Mouse (Mus musculus): ENCODE data around the gene Ube2o. TPM values are rescaled to one million over a fixed set of nuclear protein-coding genes. Genes with fewer than 3 reads are reported as not detected.
A peak's percentile ranks its signal among the peaks of the same experiment; 100 is the strongest.

Ube2o gene
- polyA plus RNA-seq, 1 experiment from 2014 or later: 17.2 TPM

DNA sequence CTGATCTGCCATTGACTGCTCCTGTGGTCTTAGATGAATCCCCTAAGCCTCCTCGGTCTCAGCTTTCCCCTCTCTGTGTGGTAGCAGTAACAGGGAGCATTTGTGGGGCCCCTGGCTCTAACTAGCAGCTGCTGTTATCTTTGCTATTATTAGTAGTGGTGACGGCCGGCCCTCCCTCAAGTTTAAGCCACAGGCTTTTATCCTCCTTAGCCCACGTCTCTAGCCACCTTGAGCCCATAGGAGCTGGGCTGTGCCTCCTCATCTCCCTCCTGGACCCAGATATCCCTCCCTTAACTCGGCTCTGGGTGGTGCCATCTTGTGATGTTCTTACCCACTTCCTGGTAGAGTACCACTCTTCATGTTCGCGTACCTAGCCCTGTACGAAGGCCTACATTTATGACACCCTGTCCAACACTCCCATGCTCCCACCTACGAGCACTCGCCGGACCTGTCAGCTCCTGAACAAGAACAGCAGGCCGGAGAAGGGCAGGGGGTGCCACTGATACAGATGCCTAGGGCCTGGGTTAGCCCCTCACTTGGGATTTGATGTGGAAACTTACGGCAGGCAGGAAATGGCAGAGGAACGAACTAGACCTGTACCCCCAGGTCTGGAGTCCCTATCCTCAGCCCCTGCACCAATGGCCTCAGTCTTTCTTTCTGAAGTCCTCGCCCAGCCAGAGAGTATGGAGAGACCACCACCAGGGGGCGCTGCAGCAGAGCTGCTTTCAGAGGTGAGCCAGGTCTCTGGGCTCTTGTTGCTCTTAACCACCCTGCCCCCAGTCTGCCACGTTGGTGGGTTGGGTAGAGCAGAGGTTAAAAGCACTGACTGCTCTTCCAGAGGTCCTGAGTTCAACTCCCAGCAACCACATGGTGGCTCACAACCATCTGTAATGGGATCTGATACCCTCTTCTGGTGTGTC lies 44.1 kb upstream of the Ube2o start:
- H3K27me3 ChIP-seq (ENCODE audit: control insufficient read depth, insufficient read depth, low read length): peaks cover 8% of the 10 kb centered on the region; the same call in 1 of the 2 replicates
- DNase-seq (ENCODE audit: low spot score): peak; percentile 62
- WGBS: 71% methylated on average over 17 of the region's 17 CpGs

DNA sequence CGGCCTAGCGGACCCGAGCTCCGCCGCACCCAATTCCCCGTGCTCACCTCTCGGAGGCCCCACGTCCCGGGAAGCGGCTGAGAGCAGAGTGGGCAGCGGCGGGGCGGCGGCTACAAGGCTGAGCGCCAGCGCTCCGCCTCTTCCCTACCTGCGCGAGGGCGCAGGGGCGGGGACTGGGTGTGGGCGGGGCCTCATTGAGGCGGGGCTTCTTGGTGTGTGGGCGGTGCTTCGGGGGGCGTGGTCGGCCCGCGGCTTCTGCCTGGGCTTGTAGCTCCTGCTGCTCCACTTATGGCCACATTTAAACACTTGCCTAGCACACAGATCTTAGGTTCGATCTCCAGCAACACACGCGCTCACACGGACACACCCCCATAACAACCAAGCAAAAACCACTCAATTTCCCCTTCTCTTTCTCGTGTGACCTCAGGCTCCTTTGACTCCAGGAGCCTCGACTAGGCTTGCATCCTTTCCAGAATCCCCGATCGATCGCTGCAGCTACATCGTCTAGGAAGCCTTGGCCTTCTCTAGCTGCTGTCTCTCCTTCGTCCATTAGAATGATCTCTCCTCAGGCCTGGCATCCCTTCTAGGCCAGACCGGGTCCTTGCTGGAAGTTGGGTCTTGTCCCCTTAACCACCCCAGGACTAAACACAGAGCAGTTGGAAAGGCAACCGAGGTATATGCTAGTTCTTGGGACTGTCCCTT lies 43.0 kb upstream of the Ube2o start:
- ATAC-seq (replicated peaks; ENCODE audit: insufficient number of reproducible peaks, low FRiP score, low TSS enrichment, low read depth): no peak
- no peak overlapping the region for H3K27ac ChIP-seq (replicated peaks; ENCODE audit: low read depth, low read length)
- peak overlapping the region; percentile 93 for H3K4me2 ChIP-seq (ENCODE audit: low read depth, low read length)
- H3K36me3 ChIP-seq (replicated peaks; ENCODE audit: control insufficient read depth, insufficient read depth, low read depth, low read length): no peaks in the 10 kb centered on the region
- no peaks in the 10 kb centered on the region for H3K9me3 ChIP-seq (replicated peaks; ENCODE audit: control insufficient read depth, low read length)
- peaks cover 8% of the 10 kb centered on the region; the same call in 1 of the 2 replicates for H3K27me3 ChIP-seq (ENCODE audit: control insufficient read depth, insufficient read depth, low read length)
- WGBS: 13% methylated on average over 42 of the region's 42 CpGs
- peak overlapping the region; percentile 64 for H3K4me3 ChIP-seq (ENCODE audit: low read depth, low read length)
- peak overlapping the region; percentile 64 for H3K9ac ChIP-seq (replicated peaks; ENCODE audit: low read length)
- peak; percentile 82 for DNase-seq (ENCODE audit: low spot score)
- peaks cover 3% of the 10 kb centered on the region; the same call in 1 of the 2 replicates for H3K4me1 ChIP-seq (ENCODE audit: control insufficient read depth, insufficient read depth, low read length)

More for the DNA sequence above, 44.1 kb upstream of the Ube2o start:
- H3K4me2 ChIP-seq (ENCODE audit: low read depth, low read length): no peak overlapping the region
- ATAC-seq (replicated peaks; ENCODE audit: insufficient number of reproducible peaks, low FRiP score, low TSS enrichment, low read depth): no peak
- H3K36me3 ChIP-seq (replicated peaks; ENCODE audit: control insufficient read depth, insufficient read depth, low read depth, low read length): no peaks in the 10 kb centered on the region
- no peaks in the 10 kb centered on the region for H3K9me3 ChIP-seq (replicated peaks; ENCODE audit: control insufficient read depth, low read length)
- no peak overlapping the region for H3K4me3 ChIP-seq (ENCODE audit: low read depth, low read length)
- no peak overlapping the region for H3K9ac ChIP-seq (replicated peaks; ENCODE audit: low read length)
- H3K27ac ChIP-seq (replicated peaks; ENCODE audit: low read depth, low read length): no peak overlapping the region
- peaks cover 3% of the 10 kb centered on the region; the same call in 1 of the 2 replicates for H3K4me1 ChIP-seq (ENCODE audit: control insufficient read depth, insufficient read depth, low read length)

DNA sequence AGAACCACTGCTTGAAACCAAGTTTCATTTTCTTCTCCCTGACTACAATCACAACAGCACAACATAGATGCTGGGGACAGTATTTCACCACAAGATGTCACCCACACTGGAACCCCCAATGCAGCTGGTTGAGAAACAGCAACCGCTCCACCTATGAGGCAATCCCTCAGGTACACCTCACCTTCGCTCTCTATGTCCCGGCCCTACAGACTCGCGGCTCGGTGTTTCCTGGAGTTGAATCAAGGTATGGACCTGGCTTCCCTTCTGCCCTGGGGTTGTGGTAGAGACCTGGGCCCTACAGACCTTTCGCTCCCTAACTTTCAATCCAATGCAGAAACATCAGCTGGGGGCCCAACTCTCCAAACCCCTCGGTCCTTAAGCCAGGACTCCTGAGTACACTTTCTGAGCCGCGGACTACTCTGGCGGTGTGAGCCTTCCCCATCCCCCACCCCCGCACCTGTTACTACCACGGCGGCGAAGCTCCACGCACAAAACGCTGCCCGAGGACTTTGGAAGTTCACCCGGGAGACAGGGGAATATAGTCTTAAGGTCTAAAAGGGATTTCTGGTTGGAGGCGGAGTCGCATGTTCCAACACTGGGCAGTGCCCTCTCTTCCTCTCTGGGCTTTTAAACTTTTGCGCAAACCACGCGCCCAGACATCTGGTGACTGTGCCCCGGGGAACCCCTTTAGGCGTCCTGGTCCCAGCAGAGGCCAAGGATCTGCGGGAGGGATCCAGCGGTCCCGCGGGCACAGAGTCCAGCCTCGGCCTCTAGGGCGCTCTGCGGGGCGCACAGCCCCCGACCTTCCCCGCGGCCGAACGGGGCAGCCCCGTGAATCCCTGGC lies 42.3 kb upstream of the Ube2o start:
- H3K36me3 ChIP-seq (replicated peaks; ENCODE audit: control insufficient read depth, insufficient read depth, low read depth, low read length): no peaks in the 10 kb centered on the region
- H3K9me3 ChIP-seq (replicated peaks; ENCODE audit: control insufficient read depth, low read length): no peaks in the 10 kb centered on the region
- peak overlapping the region; percentile 93 for H3K4me2 ChIP-seq (ENCODE audit: low read depth, low read length)
- no peak for ATAC-seq (replicated peaks; ENCODE audit: insufficient number of reproducible peaks, low FRiP score, low TSS enrichment, low read depth)
- no peak for DNase-seq (ENCODE audit: low spot score)
- H3K9ac ChIP-seq (replicated peaks; ENCODE audit: low read length): peak overlapping the region; percentile 64
- peaks cover 3% of the 10 kb centered on the region; the same call in 1 of the 2 replicates for H3K4me1 ChIP-seq (ENCODE audit: control insufficient read depth, insufficient read depth, low read length)
- H3K27ac ChIP-seq (replicated peaks; ENCODE audit: low read depth, low read length): no peak overlapping the region
- peaks cover 8% of the 10 kb centered on the region; the same call in 1 of the 2 replicates for H3K27me3 ChIP-seq (ENCODE audit: control insufficient read depth, insufficient read depth, low read length)
- 5% methylated on average over 40 of the region's 40 CpGs for WGBS
- H3K4me3 ChIP-seq (ENCODE audit: low read depth, low read length): peak overlapping the region; percentile 64

DNA sequence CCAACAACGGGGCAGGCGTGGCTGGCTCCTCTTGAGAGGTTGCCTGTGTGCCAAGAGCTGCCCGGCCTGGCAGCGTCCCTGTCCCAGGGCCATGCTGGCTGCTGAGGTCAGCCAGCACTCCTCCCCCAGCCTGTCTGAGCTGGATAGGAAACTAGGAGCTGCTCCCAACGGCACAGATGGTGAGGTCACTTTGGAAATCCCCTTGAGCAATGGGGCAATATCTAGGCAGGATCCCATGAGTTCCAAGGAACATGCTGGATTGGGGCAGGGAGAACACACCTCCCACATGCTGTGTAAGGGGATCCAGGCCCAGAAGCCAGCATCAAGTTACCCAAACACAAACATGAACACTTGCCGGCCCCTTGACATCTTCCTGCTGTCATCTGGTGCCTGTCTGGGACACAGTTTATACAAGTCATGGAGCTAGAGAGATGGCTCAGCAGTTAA lies 40.0 kb upstream of the Ube2o start:
- Histone ChIP-seq H3K4me3 (ENCODE audit: low read depth, low read length) (no peak overlapping the region), H3K4me2 (ENCODE audit: low read depth, low read length) (no peak overlapping the region), H3K9ac (replicated peaks; ENCODE audit: low read length) (no peak overlapping the region; the same call in 1 of the 2 replicates), H3K36me3 (replicated peaks; ENCODE audit: control insufficient read depth, insufficient read depth, low read depth, low read length) (no peaks in the 10 kb centered on the region), H3K27me3 (ENCODE audit: control insufficient read depth, insufficient read depth, low read length) (peaks cover 8% of the 10 kb centered on the region; the same call in 1 of the 2 replicates), H3K27ac (replicated peaks; ENCODE audit: low read depth, low read length) (no peak overlapping the region), H3K4me1 (ENCODE audit: control insufficient read depth, insufficient read depth, low read length) (peaks cover 3% of the 10 kb centered on the region; the same call in 1 of the 2 replicates), H3K9me3 (replicated peaks; ENCODE audit: control insufficient read depth, low read length) (no peaks in the 10 kb centered on the region)
- DNase-seq (ENCODE audit: low spot score) (peak; percentile 41), ATAC-seq (replicated peaks; ENCODE audit: insufficient number of reproducible peaks, low FRiP score, low TSS enrichment, low read depth) (no peak)
- WGBS: 38% methylated on average over 6 of the region's 6 CpGs

DNA sequence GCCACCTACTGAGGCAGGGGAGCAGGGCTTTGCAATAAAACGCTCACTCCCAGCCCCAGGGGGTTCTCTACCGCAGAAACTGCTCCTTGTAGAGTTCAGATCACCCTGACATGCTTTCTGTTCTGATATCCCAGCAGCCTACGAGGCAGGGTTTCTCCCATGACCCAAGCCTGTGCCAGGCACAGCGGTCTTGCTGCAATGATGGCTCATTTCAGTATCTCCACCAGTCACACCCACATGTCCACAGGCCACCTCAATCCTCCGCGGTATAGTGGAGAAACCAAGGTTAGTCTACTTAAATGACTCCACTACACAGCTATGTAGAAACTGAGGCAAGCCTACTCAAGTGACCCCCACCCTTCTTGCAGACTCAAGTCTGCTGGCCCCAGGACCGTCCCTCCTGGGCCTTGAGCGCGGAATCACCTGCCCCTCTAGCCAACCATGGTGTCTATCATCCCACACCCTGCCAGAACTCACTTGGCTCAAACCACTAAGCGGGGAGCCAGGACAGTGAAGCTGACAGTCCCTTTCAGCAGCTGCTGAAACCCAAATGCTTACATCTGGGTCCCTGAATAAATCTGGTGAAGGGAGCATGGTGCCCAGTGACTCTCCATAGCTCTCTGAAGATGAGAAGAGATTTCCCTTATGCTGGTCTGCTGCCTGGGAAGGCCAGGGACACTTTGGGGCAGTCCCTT lies 39.5 kb upstream of the Ube2o start:
- peaks cover 3% of the 10 kb centered on the region; the same call in 1 of the 2 replicates for H3K4me1 ChIP-seq (ENCODE audit: control insufficient read depth, insufficient read depth, low read length)
- 77% methylated on average over 10 of the region's 10 CpGs for WGBS
- no peak overlapping the region for H3K27ac ChIP-seq (replicated peaks; ENCODE audit: low read depth, low read length)
- no peaks in the 10 kb centered on the region for H3K9me3 ChIP-seq (replicated peaks; ENCODE audit: control insufficient read depth, low read length)
- no peak overlapping the region for H3K4me2 ChIP-seq (ENCODE audit: low read depth, low read length)
- H3K36me3 ChIP-seq (replicated peaks; ENCODE audit: control insufficient read depth, insufficient read depth, low read depth, low read length): no peaks in the 10 kb centered on the region
- no peak overlapping the region for H3K4me3 ChIP-seq (ENCODE audit: low read depth, low read length)
- ATAC-seq (replicated peaks; ENCODE audit: insufficient number of reproducible peaks, low FRiP score, low TSS enrichment, low read depth) (no peak), DNase-seq (ENCODE audit: low spot score) (no peak)
- no peak overlapping the region for H3K9ac ChIP-seq (replicated peaks; ENCODE audit: low read length)
- H3K27me3 ChIP-seq (ENCODE audit: control insufficient read depth, insufficient read depth, low read length): peaks cover 8% of the 10 kb centered on the region; the same call in 1 of the 2 replicates

DNA sequence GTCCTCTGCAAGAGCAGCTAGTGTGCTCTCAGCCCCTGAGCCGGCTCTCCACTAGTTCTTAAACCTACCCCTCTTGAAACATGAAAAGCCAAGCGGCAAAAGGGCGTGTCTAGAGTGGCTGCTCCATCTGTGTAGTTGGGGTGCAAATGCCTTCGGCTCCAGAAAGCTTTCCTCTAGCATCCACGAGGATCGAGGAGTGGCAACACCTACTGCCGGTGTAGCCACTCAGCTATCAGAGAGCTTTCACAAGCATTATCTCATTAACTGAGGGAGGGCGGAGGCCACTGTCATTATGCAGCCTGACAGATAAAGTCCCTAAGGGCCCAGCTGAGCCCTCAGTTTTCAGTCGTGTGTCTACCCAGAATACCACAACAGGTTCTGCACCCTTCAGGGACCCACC lies 38.8 kb upstream of the Ube2o start:
- H3K27me3 ChIP-seq (ENCODE audit: control insufficient read depth, insufficient read depth, low read length): peaks cover 8% of the 10 kb centered on the region; the same call in 1 of the 2 replicates
- H3K9me3 ChIP-seq (replicated peaks; ENCODE audit: control insufficient read depth, low read length): no peaks in the 10 kb centered on the region
- H3K9ac ChIP-seq (replicated peaks; ENCODE audit: low read length): no peak overlapping the region
- H3K4me1 ChIP-seq (ENCODE audit: control insufficient read depth, insufficient read depth, low read length): peaks cover 3% of the 10 kb centered on the region; the same call in 1 of the 2 replicates
- no peak overlapping the region for H3K27ac ChIP-seq (replicated peaks; ENCODE audit: low read depth, low read length)
- H3K36me3 ChIP-seq (replicated peaks; ENCODE audit: control insufficient read depth, insufficient read depth, low read depth, low read length): no peaks in the 10 kb centered on the region
- DNase-seq (ENCODE audit: low spot score) (no peak), ATAC-seq (replicated peaks; ENCODE audit: insufficient number of reproducible peaks, low FRiP score, low TSS enrichment, low read depth) (no peak)
- WGBS: 53% methylated on average over 9 of the region's 9 CpGs
- H3K4me2 ChIP-seq (ENCODE audit: low read depth, low read length): no peak overlapping the region
- no peak overlapping the region for H3K4me3 ChIP-seq (ENCODE audit: low read depth, low read length)

DNA sequence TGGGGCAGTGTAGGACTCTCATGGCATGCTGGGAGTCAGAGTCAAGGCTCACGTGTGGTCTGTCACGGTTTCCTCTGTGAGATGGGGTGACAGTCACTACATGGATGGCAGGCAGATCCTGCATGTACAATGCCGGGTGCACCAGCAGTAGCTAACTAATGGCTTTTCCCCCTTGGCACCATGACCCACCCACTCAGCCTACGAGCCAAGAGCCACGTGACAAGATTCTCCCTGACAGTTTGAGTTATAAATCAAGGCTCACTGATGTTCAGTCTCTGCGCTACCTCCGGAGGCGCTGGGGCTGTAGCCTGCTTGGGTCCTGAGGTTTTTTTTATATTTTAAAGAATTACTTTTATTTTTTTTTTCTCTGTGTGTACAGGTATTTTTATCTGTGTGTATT lies 38.3 kb upstream of the Ube2o start:
- DNase-seq (ENCODE audit: low spot score) (no peak), ATAC-seq (replicated peaks; ENCODE audit: insufficient number of reproducible peaks, low FRiP score, low TSS enrichment, low read depth) (no peak)
- H3K4me2 ChIP-seq (ENCODE audit: low read depth, low read length): no peak overlapping the region
- WGBS: 82% methylated on average over 8 of the region's 8 CpGs
- H3K9me3 ChIP-seq (replicated peaks; ENCODE audit: control insufficient read depth, low read length): no peaks in the 10 kb centered on the region
- H3K9ac ChIP-seq (replicated peaks; ENCODE audit: low read length): no peak overlapping the region
- H3K27ac ChIP-seq (replicated peaks; ENCODE audit: low read depth, low read length): no peak overlapping the region
- H3K4me3 ChIP-seq (ENCODE audit: low read depth, low read length): no peak overlapping the region
- H3K27me3 ChIP-seq (ENCODE audit: control insufficient read depth, insufficient read depth, low read length): peaks cover 8% of the 10 kb centered on the region; the same call in 1 of the 2 replicates
- H3K36me3 ChIP-seq (replicated peaks; ENCODE audit: control insufficient read depth, insufficient read depth, low read depth, low read length): no peaks in the 10 kb centered on the region
- peaks cover 3% of the 10 kb centered on the region; the same call in 1 of the 2 replicates for H3K4me1 ChIP-seq (ENCODE audit: control insufficient read depth, insufficient read depth, low read length)

All from embryonic facial prominence, embryonic 11.5 days (tissue).